Mouse (Mus musculus): ENCODE measurements at regions not wholly inside any gene's neighbourhood (a gene's known extent, or its start where the extent isn't known, plus 50 kb on each side); places are given as distances from the start of the nearest gene placed in this dataset.

DNA sequence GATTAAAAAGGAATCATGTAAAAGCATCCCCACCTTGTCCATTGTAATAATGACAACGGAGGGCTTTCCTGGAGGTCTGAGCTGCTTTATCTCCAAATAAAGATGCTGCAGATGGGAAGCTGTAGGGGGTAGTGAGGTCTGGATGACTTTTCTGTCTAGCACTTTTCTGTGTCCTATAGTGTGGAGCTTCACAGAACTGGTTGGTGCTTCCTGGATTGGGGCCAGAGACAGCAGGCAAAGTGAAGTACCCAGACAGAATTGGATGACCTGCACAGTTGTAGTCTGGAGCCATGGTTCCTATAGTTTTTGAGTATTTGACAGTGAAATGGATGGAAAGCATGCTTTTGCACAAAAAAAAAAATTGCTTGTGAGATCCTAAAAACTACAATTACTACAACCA, 684.7 kb upstream of the Gm5150 start:
- TF ChIP-seq POLR2A (IDR thresholded peaks at IDR 0.05; ENCODE audit: borderline replicate concordance, insufficient read depth, low read length) (no peak), CTCF (IDR thresholded peaks at IDR 0.05; ENCODE audit: borderline replicate concordance, insufficient read depth, low read depth, low read length) (no peak)
